ENCODE assay signal across 10 mouse cellular contexts in the genomic region with DNA sequence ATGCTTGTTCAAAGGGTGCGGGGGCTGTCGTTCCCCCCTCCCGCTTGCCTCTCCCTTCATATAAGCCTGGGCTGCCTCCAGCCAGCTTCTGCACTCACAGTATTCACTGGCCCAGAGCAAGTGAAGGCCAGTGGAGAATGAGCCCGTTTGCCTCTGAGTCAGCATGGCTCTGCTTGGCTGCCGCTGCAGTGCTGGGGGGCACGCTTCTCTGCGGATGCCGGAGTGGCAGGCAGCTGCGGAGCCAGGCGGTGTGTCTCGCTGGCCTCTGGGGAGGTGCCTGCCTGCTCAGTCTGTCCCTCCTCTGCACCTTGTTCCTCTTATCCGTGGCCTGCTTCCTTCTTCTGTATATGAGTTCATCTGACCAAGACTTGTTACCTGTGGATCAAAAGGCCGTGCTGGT. TPM values are rescaled to one million over a fixed set of nuclear protein-coding genes. Genes with fewer than 3 reads are reported as not detected.
DNase-seq lines count a peak whose midpoint lies in the region; ATAC-seq lines count a peak whose summit lies in the region.
"Had no signal": no experiment of that assay in that cellular context is flagged by ENCODE, and none has a peak within 500 bp of the region (broad histone marks: within the 10 kb centered on the region; RNA-seq: fewer than 3 reads in every experiment).

Gene Hsd17b2 (plus strand): TSS at position 46 of the 400 bp plus-strand sequence.

- peak; percentile 21 to 38 for DNase-seq in B cell, adult 2 months
- DNase-seq in Muller cell, postnatal 12 days (ENCODE audit: inconsistent ontology term), result peak; percentile 73
- peak; percentile 47 for DNase-seq in midbrain, embryonic 14.5 days
- DNase-seq in cerebellum, adult 9-10 months, result no peak
- DNase-seq in adrenal gland, postnatal 25 days, result no peak

- H3K9ac ChIP-seq in kidney, embryonic 16.5 days (replicated peaks; ENCODE audit: low read length), result no peak within 1 kb of the TSS
- H3K9ac ChIP-seq in midbrain, embryonic 14.5 days (replicated peaks; ENCODE audit: low read length), result 0 out of 2 replicates have a peak within 1 kb of the TSS, but pooled peaks have one; percentile 18
- H3K9ac ChIP-seq: embryonic facial prominence, embryonic 12.5 days; heart, embryonic 15.5 days had no signal

- H3K27me3 ChIP-seq in kidney, embryonic 16.5 days (ENCODE audit: insufficient read depth, low read length), result no peaks in the 10 kb centered on the region
- no peaks in the 10 kb centered on the region for H3K27me3 ChIP-seq in midbrain, embryonic 14.5 days (ENCODE audit: control insufficient read depth, insufficient read depth, low read length)
- H3K27me3 ChIP-seq: embryonic facial prominence, embryonic 12.5 days; heart, embryonic 15.5 days had no signal

- peak within 1 kb of the TSS; percentile 24; the same call in 1 of the 2 replicates for H3K27ac ChIP-seq in kidney, embryonic 16.5 days (ENCODE audit: low read length)
- H3K27ac ChIP-seq in midbrain, embryonic 14.5 days (replicated peaks; ENCODE audit: low read depth, low read length), result no peak within 1 kb of the TSS
- H3K27ac ChIP-seq: embryonic facial prominence, embryonic 12.5 days; heart, embryonic 15.5 days had no signal

- ATAC-seq in kidney, embryonic 16.5 days (ENCODE audit: low FRiP score, low TSS enrichment), result peak; percentile 83
- no peak for ATAC-seq in midbrain, embryonic 14.5 days (ENCODE audit: low FRiP score, low TSS enrichment)
- ATAC-seq in CD4-positive, CD25-positive, alpha-beta regulatory T cell, adult 4 months, result no peak

- no peak within 1 kb of the TSS for H3K4me3 ChIP-seq in kidney, embryonic 16.5 days (ENCODE audit: low read length)
- no peak within 1 kb of the TSS for H3K4me3 ChIP-seq in midbrain, embryonic 14.5 days (replicated peaks; ENCODE audit: low read depth, low read length)
- H3K4me3 ChIP-seq: embryonic facial prominence, embryonic 12.5 days; heart, embryonic 15.5 days had no signal

- WGBS in kidney, embryonic 16.5 days, result 38% methylated on average over 13 of the region's 13 CpGs
- 53% methylated on average over 13 of the region's 13 CpGs for WGBS in midbrain, embryonic 14.5 days

- no peaks in the 10 kb centered on the region for H3K9me3 ChIP-seq in kidney, embryonic 16.5 days (ENCODE audit: low read length)
- H3K9me3 ChIP-seq in midbrain, embryonic 14.5 days (ENCODE audit: control insufficient read depth, low read length), result no peaks in the 10 kb centered on the region
- H3K9me3 ChIP-seq: embryonic facial prominence, embryonic 12.5 days; heart, embryonic 15.5 days had no signal

- no peak within 1 kb of the TSS for H3K4me2 ChIP-seq in kidney, embryonic 16.5 days (replicated peaks; ENCODE audit: low read depth, low read length)
- H3K4me2 ChIP-seq in midbrain, embryonic 14.5 days (ENCODE audit: low read length), result no peak within 1 kb of the TSS
- H3K4me2 ChIP-seq: embryonic facial prominence, embryonic 12.5 days; heart, embryonic 15.5 days had no signal

- no peaks in the 10 kb centered on the region for H3K36me3 ChIP-seq in kidney, embryonic 16.5 days (ENCODE audit: insufficient read depth, low read length)
- H3K36me3 ChIP-seq in midbrain, embryonic 14.5 days (ENCODE audit: control insufficient read depth, insufficient read depth, low read length), result no peaks in the 10 kb centered on the region
- H3K36me3 ChIP-seq: embryonic facial prominence, embryonic 12.5 days; heart, embryonic 15.5 days had no signal

- 0 out of 2 replicates have a peak, but pooled peaks cover 4% of the 10 kb centered on the region for H3K4me1 ChIP-seq in kidney, embryonic 16.5 days (ENCODE audit: insufficient read depth, low read length)
- no peaks in the 10 kb centered on the region for H3K4me1 ChIP-seq in midbrain, embryonic 14.5 days (ENCODE audit: control insufficient read depth, insufficient read depth, low read length)
- H3K4me1 ChIP-seq: heart, embryonic 15.5 days had no signal

RNA-seq across cellular contexts. Expression of gene Hsd17b2, which starts in this region (rescaled TPM):
- 4.4 and 5.0 TPM in 2 replicates for polyA plus RNA-seq in kidney, embryonic 16.5 days (2015; fragmentation: Nextera tagmentation; extraction: Ambion mirVana)
- polyA plus RNA-seq in midbrain, embryonic 14.5 days (2014; fragmentation: Nextera tagmentation; extraction: Ambion mirVana), result not detected in 2 replicates
- polyA plus RNA-seq in CD4-positive, CD25-positive, alpha-beta regulatory T cell, adult 4 months (2017; shearing (Covaris generic)), result under 1 TPM in 1 of 2 experiments, not detected in 1; 0.81 TPM
- total RNA-seq in adrenal gland, postnatal 25 days (2021), result 1.7 TPM in 1 of 2 replicates, not detected in the other
- polyA plus RNA-seq: embryonic facial prominence, embryonic 12.5 days; heart, embryonic 15.5 days; lung, embryonic 16.5 days had no signal

Comparison
In these comparisons a context has a peak if more than half of its experiments do, and no peak if none do; other contexts are left out.
1. Peak in DNase-seq and H3K9ac ChIP-seq in midbrain, embryonic 14.5 days; RNA of the gene not detected or under 1 TPM.
2. DNase-seq: peak in B cell, adult 2 months (2 of 2) and Muller cell, postnatal 12 days (single experiment); none in cerebellum, adult 9-10 months (single experiment) and adrenal gland, postnatal 25 days (single experiment).